Mouse (Mus musculus) left cerebral cortex, postnatal 14 days (tissue): ENCODE measurements around the gene Nr3c2. TPM values are rescaled to one million over a fixed set of nuclear protein-coding genes. Genes with fewer than 3 reads are reported as not detected.

Source experiments
- DNase-seq, 2 experiments: peaks; one replicate each; pipeline ENCODE4 v3.0.0; 2021 to 2022; ENCODE audit warnings: low spot score in 2 of 2, mixed read lengths in 1 of 2
- intact Hi-C: fragments of 180-260 bp; cut with DNase I; formaldehyde crosslinking; loops from one replicate; pipeline ENCODE4 v1.15.1; 2025
- total RNA-seq, 2 experiments: library from RNA; stranded (reverse); gene quantifications; 2 replicates each; pipeline ENCODE4 v1.2.3; 2021

Gene Nr3c2
- total RNA-seq, 2 experiments from 2014 or later, result 26.8 to 29.3 TPM

DNA sequence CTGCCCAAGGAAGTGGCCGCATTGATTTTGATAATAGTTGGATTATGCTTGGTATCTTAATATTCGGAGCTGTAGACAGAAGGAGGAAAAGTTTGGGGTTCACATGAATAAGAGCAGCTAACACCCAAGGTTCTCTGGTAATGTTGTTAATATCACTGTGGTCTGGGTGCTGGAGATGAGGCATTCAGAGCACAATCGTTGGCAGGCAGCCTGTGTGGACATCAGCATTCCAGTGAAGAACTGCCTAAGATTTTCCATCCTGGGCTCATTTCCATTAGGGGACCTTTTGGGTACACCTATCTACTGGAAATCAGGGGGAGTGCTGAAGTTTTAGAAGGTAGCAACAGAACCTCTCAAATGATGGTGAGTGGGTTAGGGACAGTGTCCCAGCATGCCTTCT lies 65.8 kb downstream of the Nr3c2 start:
- no peak for DNase-seq
- intact Hi-C loops, result no loop called here

DNA sequence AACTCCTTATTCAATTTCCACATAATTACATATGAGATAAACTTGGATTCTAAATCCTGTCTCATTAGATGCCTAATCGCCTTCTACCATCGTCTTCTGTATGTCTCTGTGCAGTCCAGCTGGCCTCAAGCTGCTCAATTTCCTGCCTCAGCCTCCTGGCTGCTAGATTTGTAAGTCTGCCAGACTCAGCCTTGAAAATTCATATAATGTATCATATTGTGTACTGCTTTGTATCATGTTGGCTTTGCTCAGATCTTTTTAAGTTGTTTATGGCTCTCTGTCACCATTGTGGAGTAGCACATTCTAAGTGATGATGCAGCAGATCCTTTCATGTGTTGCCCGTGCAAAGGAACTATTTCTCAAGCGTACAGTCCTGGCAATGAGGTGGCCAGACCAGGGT lies 71.9 kb downstream of the Nr3c2 start:
- no peak for DNase-seq
- intact Hi-C loops, result no loop called here

DNA sequence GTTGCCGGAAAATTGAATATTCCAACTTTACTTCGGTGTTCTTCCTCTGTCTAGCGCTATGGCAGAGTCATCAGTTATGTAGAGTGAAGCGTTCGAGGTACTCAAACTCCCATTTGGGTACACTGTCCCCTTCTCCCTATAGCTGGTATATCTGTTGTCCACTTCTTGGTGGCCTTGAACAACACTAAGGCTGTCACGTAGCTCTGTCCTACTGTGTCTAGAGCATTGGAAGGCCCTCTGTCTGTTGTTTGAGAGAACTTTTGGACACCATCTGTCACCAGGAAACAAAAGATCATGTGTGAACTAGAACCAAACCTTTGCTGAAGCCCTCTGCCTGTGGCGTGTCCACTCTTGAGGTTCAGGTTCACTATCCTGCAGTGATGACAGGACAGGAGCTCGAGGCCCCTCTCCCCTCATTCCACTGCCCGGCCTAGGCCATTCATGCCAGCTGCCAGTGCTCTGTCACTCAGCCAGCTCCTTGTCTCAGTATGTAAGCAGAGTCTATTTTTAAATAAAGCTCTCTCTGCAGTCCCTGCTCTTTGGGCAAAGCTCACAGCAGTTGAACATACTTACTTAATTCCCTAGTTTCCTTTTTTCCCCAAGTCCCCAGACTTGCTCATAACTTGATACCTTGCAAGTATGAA lies 72.6 kb downstream of the Nr3c2 start:
- intact Hi-C loops, result no loop called here
- DNase-seq, result no peak

DNA sequence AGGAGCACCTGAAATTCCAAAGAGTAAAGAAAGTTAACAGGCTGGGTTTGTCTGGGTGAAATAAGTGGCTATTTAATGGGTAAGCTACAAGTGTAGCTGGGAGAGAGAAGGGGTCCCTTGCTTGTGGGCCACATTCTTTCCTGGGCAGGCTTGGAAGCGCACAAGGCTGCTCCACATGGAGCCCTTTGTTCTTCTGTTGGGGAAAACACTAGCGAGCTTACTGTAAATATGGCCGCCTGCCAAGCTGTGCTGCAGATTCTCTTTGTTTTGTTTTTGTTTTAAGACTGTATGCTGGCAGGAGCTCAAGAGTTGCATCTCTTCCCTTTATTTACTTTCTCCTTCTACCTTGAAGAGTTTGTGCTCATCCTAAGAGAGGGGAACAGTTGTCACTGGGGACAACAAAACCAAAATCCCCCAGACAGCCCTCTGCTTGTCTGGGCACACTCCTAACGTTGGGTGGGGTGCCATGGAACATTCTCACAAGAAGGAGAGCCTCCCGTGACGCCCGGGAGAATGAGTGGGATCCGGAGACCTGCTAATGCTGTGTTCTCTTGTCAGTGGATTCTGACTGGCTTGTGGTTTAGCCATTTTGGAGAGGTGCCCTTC lies 73.8 kb downstream of the Nr3c2 start:
- intact Hi-C loops, result no loop called here
- DNase-seq, result peak; percentile 11 to 47

DNA sequence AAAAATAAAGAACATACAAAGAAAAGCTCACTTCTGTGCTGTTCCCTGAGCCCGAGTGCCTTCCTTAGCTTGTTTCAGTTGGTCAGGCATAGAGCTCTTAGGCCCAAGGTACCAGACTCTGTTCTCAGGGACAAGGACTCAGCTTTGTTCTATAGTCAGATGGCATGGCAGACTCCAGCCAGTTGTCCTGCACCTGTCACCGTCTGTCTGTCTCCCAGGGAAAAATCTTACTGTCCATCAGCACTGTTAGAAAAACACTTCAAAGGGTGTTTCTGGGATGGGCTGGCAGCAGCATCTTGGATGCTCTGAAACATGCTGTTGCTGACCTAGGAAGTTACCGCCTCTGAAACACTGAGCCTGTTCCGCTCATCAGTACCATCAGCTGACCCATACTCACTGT lies 78.7 kb downstream of the Nr3c2 start:
- DNase-seq, result no peak
- intact Hi-C loops, result no loop called here

DNA sequence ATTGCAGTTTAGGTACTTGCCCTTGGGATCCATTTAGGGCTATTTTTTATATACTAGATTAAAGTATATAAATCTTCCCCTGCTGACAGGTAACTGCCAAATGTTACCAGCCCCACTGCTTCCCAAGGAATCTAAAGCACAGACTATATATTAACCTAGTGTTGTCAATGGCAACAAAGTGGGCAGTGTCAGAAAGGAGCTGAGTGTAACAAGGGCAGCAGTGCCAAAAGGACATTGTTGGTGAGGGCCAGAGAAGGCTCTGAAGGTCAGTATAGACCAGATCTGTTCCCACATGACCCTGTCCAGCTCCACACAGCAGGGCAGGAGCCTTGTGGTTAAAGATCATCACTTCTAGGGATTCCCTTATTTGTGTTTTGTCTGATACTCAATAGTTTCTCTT lies 84.8 kb downstream of the Nr3c2 start:
- intact Hi-C loops, result no loop called here

DNA sequence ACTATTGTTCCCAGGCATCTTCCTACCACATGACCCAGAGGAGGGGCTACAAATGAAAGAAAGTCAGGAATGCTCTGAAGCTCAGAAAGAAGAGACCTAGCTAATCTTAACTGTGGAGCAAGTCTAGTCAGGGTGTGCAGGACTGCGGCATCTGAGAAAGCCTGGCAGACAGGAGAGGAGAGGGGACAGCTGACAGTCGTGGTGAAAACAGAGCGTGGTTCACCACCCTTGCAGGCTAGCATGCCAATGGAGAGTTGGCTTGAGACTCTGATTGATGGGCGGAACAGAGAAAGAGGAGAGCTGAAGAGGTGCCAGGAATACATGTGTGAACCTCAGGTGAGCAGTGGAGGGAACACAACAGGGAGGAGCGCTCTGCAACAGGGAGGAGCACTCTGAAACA lies 85.6 kb downstream of the Nr3c2 start:
- intact Hi-C loops, result no loop called here
- DNase-seq, result no peak

More for the DNA sequence above, 84.8 kb downstream of the Nr3c2 start:
- no peak for DNase-seq

DNA sequence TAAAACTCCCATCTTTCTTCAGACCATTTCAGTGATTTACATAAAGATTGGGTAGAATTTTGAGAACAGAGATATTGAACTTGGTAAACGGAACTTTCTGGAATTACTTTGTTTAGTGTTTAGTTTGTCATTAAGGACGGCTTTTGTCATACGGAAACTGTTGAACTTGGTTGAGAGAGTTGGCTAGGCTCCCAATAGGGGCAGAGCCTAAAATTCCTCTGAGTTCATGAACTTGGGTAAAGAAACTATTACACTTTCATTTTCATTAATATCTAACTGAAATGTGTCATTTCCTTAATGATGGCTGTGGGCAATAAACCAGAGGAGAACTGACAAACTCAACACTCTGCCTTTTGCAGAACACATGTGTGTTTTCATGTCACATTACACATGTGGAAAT lies 88.6 kb downstream of the Nr3c2 start:
- intact Hi-C loops, result no loop called here
- DNase-seq, result no peak

DNA sequence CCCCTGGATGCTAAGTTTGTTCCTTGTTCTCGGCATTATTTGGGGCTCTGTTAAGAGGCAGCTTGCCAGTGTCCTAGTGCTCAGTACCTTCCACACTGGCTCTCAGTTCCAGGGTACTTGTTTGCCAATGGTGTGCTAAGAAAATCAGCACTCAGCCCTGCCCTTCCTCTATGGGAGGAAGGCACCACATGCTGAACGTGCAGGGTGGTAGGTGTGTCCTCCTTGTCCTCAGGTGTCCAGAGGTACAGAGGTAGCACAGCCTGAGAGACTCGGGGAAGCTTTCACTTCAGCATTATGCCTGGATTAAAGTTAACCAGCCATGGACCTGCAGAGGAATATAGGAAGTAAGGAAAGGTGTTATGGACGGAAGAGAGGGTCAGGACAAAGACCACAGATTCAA lies 99.0 kb downstream of the Nr3c2 start:
- DNase-seq, result no peak
- intact Hi-C loops, result loop anchor here (5.0 kb wide), 1 partner anchor 376 kb away; no protein-coding TSS in a partner anchor

DNA sequence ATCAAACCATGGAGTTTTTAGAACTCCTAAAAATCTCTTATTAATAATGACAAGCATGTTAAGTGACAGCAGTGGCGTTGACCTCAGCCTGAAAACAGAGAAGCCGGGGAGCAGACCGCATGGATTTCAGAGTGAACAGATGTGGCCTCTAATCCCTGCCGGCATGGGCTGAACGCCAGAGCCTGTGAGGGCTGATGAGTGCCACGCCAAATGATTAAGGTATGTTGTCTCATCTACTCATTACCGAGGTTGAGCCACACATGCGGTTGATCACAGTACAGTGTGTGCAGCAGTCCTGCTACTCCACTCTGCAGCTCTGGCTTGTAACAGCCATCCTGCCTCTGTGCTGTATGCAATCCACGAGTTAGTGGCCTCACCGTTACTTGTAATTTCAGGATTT lies 110.2 kb downstream of the Nr3c2 start:
- intact Hi-C loops, result no loop called here
- DNase-seq, result no peak

DNA sequence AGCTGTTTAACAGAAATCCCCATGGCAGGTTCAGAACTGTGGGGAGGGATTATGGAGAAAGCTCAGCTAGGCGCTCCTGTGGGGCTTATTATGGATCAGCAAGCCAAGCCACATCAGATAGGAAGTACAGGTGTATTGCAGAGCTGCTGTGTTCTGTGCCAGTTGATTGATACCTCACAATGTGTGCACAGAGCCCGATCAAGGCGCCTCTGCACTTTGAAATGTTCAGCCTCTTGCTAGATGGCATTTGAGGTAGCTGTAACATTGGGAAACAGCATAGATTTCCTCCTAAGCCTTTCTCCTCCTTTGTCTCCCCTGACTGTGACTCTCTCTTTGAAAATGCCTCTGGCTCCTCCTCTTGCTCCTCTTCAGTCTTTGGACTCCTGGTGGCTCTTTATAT lies 112.7 kb downstream of the Nr3c2 start:
- DNase-seq, result no peak

DNA sequence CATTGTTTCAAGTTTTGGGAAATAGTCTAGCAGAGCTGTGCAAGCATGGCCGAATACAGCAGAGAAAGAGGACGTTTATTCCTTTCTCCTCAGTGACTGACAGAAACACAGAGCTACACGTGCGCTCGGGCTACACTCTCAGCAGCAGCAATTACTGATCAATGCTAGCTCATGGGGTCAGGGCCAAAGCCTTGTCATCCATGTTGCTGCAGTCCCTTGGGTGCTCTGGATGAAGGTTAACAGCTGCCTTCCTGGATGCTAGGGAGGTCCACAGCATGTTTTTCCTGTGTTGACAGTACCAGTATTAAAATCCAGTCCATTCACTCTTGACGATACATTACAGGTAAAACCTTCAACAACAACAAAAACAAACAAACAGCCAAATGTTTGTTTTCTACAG lies 113.4 kb downstream of the Nr3c2 start:
- DNase-seq, result no peak
- intact Hi-C loops, result no loop called here

More for the DNA sequence above, 112.7 kb downstream of the Nr3c2 start:
- intact Hi-C loops, result no loop called here

DNA sequence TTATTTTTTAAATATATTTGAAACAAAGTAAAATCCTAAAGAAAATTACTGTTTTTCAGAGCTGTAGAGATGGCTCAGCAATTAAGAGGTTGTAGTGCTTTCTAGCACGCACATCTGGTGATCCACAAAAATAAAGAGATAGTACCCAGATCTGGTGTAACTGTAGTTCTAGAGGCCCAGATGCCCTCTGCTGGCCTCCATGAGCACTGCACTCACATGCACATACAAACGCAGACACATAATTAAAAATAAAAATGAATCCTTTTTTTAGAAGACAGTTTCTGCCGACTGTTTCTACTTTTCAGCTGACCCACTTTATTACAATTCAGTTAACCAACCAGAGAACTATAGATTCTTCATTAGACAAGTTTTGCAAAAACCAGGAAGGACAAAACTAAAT lies 117.5 kb downstream of the Nr3c2 start:
- intact Hi-C loops, result no loop called here

DNA sequence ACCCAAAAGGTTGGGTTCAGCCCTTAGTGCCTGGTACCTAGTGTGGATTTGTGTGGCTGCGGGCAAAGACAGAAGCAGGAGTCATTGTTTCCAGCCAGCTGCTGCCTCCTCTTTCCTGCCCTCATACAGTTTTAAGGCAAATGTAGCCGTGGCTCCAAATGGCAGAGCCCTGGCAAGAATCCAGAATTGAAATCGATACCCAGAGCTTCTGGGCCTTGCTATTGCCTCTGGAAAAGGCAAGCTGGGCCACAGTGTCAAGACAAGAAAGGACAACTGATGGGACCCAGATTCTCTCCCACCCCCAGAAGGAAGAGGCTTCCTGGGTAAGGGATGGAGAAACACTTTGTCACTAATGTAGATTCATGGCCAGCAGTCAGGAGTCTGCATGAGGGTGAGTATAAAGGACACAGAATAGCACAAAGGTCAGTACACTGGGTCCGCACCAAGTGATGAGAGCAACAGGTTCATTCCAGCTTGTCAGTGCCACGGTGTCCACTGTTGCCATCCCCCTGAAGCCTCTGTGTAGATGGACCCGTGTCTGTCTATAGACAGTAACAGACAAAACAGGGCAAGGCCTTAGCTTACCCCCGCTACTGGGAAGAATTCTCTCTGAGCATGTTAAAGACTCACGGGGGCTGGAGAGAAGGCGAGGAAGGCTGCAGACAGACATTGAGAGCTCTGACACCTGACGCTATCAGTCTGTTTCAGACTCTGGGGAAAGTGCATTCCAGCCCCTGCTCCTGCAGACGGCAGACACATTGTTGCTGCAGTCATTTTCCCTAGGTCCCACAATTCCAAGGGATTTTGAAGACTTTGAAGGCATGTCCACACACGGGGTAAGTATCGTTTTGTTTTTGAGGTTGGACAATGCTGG lies 124.8 kb downstream of the Nr3c2 start:
- intact Hi-C loops, result no loop called here
- DNase-seq, result no peak

More for the DNA sequence above, 117.5 kb downstream of the Nr3c2 start:
- DNase-seq, result peak in 1 of 2 experiments; percentile 14

DNA sequence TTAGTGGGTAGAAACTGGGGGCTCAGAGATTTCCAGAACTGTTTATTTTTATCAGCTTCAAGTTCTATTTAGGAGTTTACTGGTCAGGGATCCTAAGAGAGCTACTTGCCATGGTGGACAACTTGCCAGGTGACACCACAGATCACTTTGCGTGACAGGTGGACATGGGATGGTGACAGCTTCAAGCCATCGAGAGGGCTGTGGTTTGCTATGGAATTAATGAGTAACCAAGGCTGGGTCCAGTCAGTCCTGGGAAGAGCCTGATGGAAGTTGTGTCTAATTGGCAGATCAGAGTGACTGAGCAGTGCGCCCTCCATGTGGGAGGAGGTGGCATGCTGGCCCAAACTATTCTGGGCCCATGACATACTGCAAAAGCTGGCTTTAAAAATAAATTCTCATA lies 132.0 kb downstream of the Nr3c2 start:
- intact Hi-C loops, result no loop called here

DNA sequence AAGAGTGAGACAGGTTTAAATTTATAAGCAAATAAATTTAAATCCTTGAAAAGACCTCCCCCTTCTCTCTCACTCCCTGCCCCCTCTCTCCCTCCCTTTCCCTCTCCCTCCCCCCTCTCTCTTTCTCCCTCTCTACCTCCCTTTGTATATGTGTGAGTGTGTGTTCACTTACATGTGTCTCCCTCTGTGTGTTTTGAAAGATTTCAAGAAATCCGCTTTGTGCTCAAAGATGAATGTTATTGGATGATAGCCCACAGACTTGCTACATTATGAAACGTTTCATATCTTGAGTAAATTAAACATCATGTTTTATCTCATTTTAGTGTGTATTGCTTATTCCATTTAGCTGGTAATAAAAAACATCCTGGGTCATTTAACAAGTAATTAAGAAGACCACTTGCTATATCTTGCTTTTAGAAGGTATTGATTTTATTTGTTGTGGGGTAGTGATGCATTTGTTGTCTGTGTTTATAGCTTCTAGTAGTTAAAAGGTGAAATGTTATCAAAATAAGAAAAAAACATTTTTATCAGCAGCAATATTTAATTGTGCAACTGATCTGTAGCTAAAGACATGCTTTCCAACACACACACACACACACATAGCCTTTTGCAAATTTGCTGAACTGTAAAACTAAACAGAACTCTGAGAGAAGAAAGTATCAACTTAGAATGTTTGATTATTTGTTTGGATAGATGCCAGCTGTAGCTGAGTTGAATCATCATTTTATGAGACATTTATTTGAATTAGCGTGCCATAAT lies 134.6 kb downstream of the Nr3c2 start:
- intact Hi-C loops, result no loop called here

More for the DNA sequence above, 132.0 kb downstream of the Nr3c2 start:
- no peak for DNase-seq

DNA sequence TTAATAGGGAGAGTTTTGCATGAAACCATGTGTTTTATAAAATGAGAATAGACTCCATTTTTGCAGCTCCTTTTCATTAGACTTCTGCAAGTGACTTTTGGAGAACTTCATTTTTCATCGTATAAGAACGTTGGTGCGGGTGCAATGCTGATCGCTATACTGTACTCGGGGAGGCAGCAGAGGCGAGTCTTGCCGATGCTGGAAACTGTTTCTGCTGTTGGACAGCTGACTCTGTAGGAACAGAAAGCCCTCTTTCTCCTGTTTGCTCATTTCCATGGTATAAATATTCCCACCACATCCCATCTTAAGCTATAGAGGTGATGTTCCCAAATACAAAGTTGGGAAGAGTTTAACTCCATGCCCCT lies 135.2 kb downstream of the Nr3c2 start:
- DNase-seq, result no peak
- intact Hi-C loops, result no loop called here

More for the DNA sequence above, 134.6 kb downstream of the Nr3c2 start:
- no peak for DNase-seq

DNA sequence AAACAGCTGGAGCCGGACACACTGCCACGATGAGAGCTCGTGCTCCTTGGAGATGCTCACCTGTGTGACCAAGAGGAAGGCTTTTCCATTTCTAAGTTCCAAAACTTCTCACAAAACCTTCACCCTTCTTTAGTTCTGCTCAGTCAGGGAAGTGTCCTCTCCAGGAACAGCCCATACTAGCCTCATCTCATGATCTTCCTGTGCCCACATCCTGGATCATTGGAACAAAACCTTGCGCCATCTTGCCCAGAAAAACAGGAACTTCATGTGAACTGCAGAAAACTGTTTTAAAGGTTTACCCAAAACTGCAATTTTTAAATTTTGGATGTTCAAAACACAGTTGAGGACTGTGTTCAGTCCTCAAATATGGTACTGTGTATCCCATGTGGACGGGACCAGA lies 142.0 kb downstream of the Nr3c2 start:
- intact Hi-C loops, result no loop called here

DNA sequence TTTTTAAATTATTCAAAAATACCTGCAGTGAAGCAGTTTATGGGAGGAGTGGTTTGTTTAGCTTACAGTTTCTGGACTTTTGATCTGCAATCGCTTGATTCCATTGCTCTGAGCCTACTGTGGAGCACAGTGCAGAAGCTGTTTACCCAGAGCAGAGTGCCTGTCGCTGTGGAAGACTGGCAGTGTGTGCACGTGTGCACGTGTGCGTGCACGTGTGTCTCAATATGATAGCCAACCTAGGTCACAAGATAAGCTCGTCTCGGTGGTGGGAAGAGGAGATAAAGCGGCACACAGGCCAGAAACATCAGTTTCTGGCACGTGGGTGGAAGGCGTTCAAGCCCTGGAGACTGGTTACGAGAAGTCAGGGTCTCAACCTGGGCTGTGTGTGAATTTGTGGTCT lies 145.6 kb downstream of the Nr3c2 start:
- intact Hi-C loops, result no loop called here
- no peak for DNase-seq

More for the DNA sequence above, 142.0 kb downstream of the Nr3c2 start:
- DNase-seq, result no peak

DNA sequence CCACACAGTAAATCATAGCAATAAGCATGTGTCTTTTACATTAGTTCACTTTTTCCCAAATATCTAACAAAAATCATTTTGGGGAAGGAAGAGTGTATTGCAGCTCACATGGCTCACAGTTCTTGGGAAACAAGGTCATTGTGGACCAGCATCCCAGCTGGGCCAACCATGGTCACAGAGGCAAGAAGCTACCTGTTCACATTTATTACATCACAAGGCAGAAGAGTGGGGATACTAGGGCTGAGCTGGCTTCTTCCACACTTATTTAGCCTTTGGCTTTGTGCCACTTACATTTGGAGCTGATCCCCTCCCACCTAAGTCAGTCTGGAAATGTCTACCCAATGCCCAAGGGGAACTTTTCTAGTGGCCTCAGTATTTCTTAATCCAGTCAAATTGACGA lies 146.5 kb downstream of the Nr3c2 start:
- intact Hi-C loops, result no loop called here

More for the DNA sequence above, 146.5 kb downstream of the Nr3c2 start:
- no peak for DNase-seq
